Mouse (Mus musculus) bone marrow macrophage, adult 2 months (primary cell): ENCODE results near the gene Rc3h1.

Experiments used
- CTCF ChIP-seq: IDR thresholded peaks from 2 replicates; pipeline ENCODE4 v1.5.1; 2012; ENCODE audit warnings: low read depth, mild to moderate bottlenecking, low read length, moderate library complexity
- POLR2A ChIP-seq: IDR thresholded peaks from 2 replicates; pipeline ENCODE4 v1.6.1; 2012; ENCODE audit warnings: mild to moderate bottlenecking, low read depth, low read length, borderline replicate concordance

- TF ChIP-seq CTCF (no peak), POLR2A (no peak)
These were observed 4.6 kb downstream of the Rc3h1 start for GRCm38 (mm10) chr1:160910812-160911211.
